ENCODE assay signal across 22 mouse cellular contexts in genomic region chr11:74566326-74566874, GRCm38 (mm10). TPM values are rescaled to one million over a fixed set of nuclear protein-coding genes. Genes with fewer than 3 reads are reported as not detected.
"Had no signal": no experiment of that assay in that cellular context is flagged by ENCODE, and none has a peak within 500 bp of the region (broad histone marks: within the 10 kb centered on the region; RNA-seq: fewer than 3 reads in every experiment).

No protein-coding gene starts in this region.

- H3K9me3 ChIP-seq: liver, embryonic 15.5 days; lung, embryonic 15.5 days; megakaryocyte, embryonic 14.5 days; midbrain, embryonic 10.5 days; midbrain, embryonic 13.5 days; midbrain, embryonic 15.5 days; neural tube, embryonic 12.5 days had no signal

- H3K4me3 ChIP-seq: liver, embryonic 15.5 days; lung, embryonic 15.5 days; megakaryocyte, embryonic 14.5 days; midbrain, embryonic 10.5 days; midbrain, embryonic 13.5 days; midbrain, embryonic 15.5 days; neural tube, embryonic 12.5 days had no signal

- H3K9ac ChIP-seq: liver, embryonic 15.5 days; liver, postnatal 0 days; lung, embryonic 15.5 days; midbrain, embryonic 13.5 days; midbrain, embryonic 15.5 days; neural tube, embryonic 12.5 days had no signal

- ATAC-seq: liver, postnatal 0 days; lung, postnatal 0 days; midbrain, embryonic 13.5 days; midbrain, embryonic 15.5 days had no signal

- H3K4me2 ChIP-seq: liver, embryonic 15.5 days; lung, embryonic 15.5 days; midbrain, embryonic 13.5 days; midbrain, embryonic 15.5 days; neural tube, embryonic 12.5 days had no signal

- DNase-seq: liver, postnatal 0 days; lung, adult 2 months; lung, postnatal 14 days; lung, postnatal 36 days; retina, postnatal 1 day; right cerebral cortex, adult 18-20 months; right cerebral cortex, postnatal 25 days; right cerebral cortex, postnatal 4 days; spleen, adult 18-20 months; thymus, adult 18-20 months; thymus, postnatal 14 days; thymus, postnatal 36 days had no signal

- H3K4me1 ChIP-seq: midbrain, embryonic 13.5 days; midbrain, embryonic 15.5 days; neural tube, embryonic 12.5 days had no signal

- H3K27ac ChIP-seq: liver, embryonic 15.5 days; lung, embryonic 15.5 days; macrophage; midbrain, embryonic 10.5 days; midbrain, embryonic 13.5 days; midbrain, embryonic 15.5 days; neural tube, embryonic 12.5 days had no signal

- H3K36me3 ChIP-seq: liver, embryonic 15.5 days; lung, embryonic 15.5 days; midbrain, embryonic 10.5 days; midbrain, embryonic 13.5 days; midbrain, embryonic 15.5 days; neural tube, embryonic 12.5 days had no signal

- H3K27me3 ChIP-seq: lung, embryonic 15.5 days; midbrain, embryonic 13.5 days; midbrain, embryonic 15.5 days; neural tube, embryonic 12.5 days had no signal

RNA-seq across cellular contexts. Expression of gene Ccdc92b, which starts 53.0 kb away (rescaled TPM):
- total RNA-seq: neutrophil, adult 5-6 weeks had no signal
